In the genomic region with DNA sequence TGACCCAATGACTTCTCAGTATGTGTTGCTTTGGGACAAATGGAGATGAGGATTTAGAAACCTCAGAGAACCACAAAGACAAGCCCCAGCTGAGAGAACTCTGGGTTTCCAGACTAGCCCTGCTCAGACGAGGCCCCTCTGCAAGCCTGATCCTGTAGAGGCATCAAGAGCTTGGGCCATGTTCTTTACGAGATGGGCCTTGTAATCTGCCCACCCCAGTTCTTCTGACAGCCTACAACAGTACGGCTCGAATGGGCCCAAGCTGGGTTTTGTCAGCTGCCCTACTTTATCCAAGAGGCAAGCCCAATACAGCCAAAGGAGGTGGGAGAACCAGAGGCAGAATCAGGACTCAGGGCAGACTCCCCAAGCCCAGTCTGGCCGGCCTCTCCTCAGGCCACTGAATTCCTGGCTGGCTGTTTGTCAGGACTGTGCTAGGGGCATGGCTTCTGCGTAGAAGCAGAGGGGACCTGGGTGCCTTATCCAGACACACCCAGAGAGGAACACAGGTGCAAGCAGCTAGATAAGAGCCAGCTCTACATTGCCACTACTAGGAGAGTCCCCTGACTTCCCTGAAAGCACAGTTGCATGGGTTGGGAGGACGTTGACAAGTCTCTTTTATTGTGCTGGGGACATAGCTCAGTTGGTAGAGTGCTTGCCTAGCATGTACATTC, we compare ENCODE assay signal across 11 mouse cellular contexts. TPM values are rescaled to one million over a fixed set of nuclear protein-coding genes. Genes with fewer than 3 reads are reported as not detected.
DNase-seq lines count a peak whose midpoint lies in the region; ATAC-seq and TF ChIP-seq lines count a peak whose summit lies in the region.
"Had no signal": no experiment of that assay in that cellular context is flagged by ENCODE, and none has a peak within 500 bp of the region (broad histone marks: within the 10 kb centered on the region; RNA-seq: fewer than 3 reads in every experiment).

No protein-coding gene starts in this region.

- H3K4me2 ChIP-seq in forebrain, embryonic 13.5 days = no peak overlapping the region
- no peak overlapping the region for H3K4me2 ChIP-seq in forebrain, embryonic 15.5 days (replicated peaks)
- H3K4me2 ChIP-seq: hindbrain, embryonic 15.5 days; neural tube, embryonic 12.5 days had no signal

- TF ChIP-seq EP300 in MEL (IDR thresholded peaks at IDR 0.05; ENCODE audit: low read depth in 1 of 2, low read length in 2 of 2) = peak; percentile 93 to 95

- no peak overlapping the region for H3K27ac ChIP-seq in forebrain, embryonic 13.5 days
- no peak overlapping the region for H3K27ac ChIP-seq in forebrain, embryonic 15.5 days (replicated peaks)
- peak overlapping the region; percentile 92 for H3K27ac ChIP-seq in MEL (ENCODE audit: control insufficient read depth, low read depth, low read length)
- no peak overlapping the region for H3K27ac ChIP-seq in thymus, adult 2 months (ENCODE audit: control insufficient read depth, insufficient read depth, low read length)
- H3K27ac ChIP-seq: hindbrain, embryonic 15.5 days; neural tube, embryonic 12.5 days had no signal

- no peaks in the 10 kb centered on the region for H3K27me3 ChIP-seq in forebrain, embryonic 13.5 days
- no peaks in the 10 kb centered on the region for H3K27me3 ChIP-seq in forebrain, embryonic 15.5 days
- no peaks in the 10 kb centered on the region for H3K27me3 ChIP-seq in MEL (ENCODE audit: control insufficient read depth in 1 of 2, insufficient read depth in 2 of 2, low read length in 2 of 2)
- H3K27me3 ChIP-seq in erythroblast, embryonic 14.5 days (ENCODE audit: control insufficient read depth) = no peaks in the 10 kb centered on the region
- H3K27me3 ChIP-seq in thymus, adult 2 months (ENCODE audit: control insufficient read depth, insufficient read depth, low read length) = no peaks in the 10 kb centered on the region
- H3K27me3 ChIP-seq: hindbrain, embryonic 15.5 days; megakaryocyte, embryonic 14.5 days; neural tube, embryonic 12.5 days had no signal

- TF ChIP-seq CTCF in MEL (IDR thresholded peaks at IDR 0.05 in 2 of 3, conservative IDR thresholded peaks at IDR 0.05 in 1 of 3; ENCODE audit: control insufficient read depth in 1 of 3, insufficient read depth in 1 of 3, low read depth in 2 of 3, low read length in 3 of 3, poor library complexity in 1 of 3, severe bottlenecking in 1 of 3) = no peak
- TF ChIP-seq CTCF in thymus, adult 2 months (IDR thresholded peaks at IDR 0.05; ENCODE audit: borderline replicate concordance, control insufficient read depth, extremely low read depth, insufficient read depth, low read length, poor library complexity) = no peak

- DNase-seq in MEL (ENCODE audit: low read depth, low spot score) = peak; percentile 94
- DNase-seq in ovary, postnatal 10 days (ENCODE audit: low spot score) = no peak
- DNase-seq in thymus, adult 2 months = no peak
- DNase-seq in adipocyte (ENCODE audit: low spot score) = no peak

- peaks cover 32% of the 10 kb centered on the region for H3K36me3 ChIP-seq in forebrain, embryonic 13.5 days (ENCODE audit: poor library complexity, severe bottlenecking)
- H3K36me3 ChIP-seq in forebrain, embryonic 15.5 days = peaks cover 15% of the 10 kb centered on the region
- H3K36me3 ChIP-seq in MEL (ENCODE audit: control insufficient read depth in 1 of 2, insufficient read depth in 2 of 2, low read length in 2 of 2) = peaks cover 2 to 32% of the 10 kb centered on the region in 2 experiments; a peak in 3 of 4 replicates
- peaks cover 90% of the 10 kb centered on the region for H3K36me3 ChIP-seq in erythroblast, embryonic 14.5 days (ENCODE audit: control insufficient read depth)
- peaks cover 4% of the 10 kb centered on the region; the same call in 1 of the 2 replicates for H3K36me3 ChIP-seq in thymus, adult 2 months (ENCODE audit: control insufficient read depth, insufficient read depth, low read length)

- peak overlapping the region; percentile 13; the same call in 1 of the 2 replicates for H3K9ac ChIP-seq in forebrain, embryonic 13.5 days
- H3K9ac ChIP-seq in forebrain, embryonic 15.5 days (replicated peaks) = no peak overlapping the region
- H3K9ac ChIP-seq in MEL (ENCODE audit: control insufficient read depth, low read depth, low read length, poor library complexity, severe bottlenecking) = peak overlapping the region; percentile 87
- H3K9ac ChIP-seq: hindbrain, embryonic 15.5 days; neural tube, embryonic 12.5 days had no signal

- peaks cover 16% of the 10 kb centered on the region for H3K4me1 ChIP-seq in forebrain, embryonic 13.5 days
- H3K4me1 ChIP-seq in forebrain, embryonic 15.5 days = peaks cover 16% of the 10 kb centered on the region
- H3K4me1 ChIP-seq in MEL (ENCODE audit: control insufficient read depth in 1 of 2, insufficient read depth in 2 of 2, low read length in 2 of 2) = peaks cover 17 to 34% of the 10 kb centered on the region in 2 experiments
- H3K4me1 ChIP-seq in erythroblast, embryonic 14.5 days (ENCODE audit: control insufficient read depth) = peaks cover 88% of the 10 kb centered on the region
- H3K4me1 ChIP-seq in thymus, adult 2 months (replicated peaks; ENCODE audit: control insufficient read depth, insufficient read depth, low read length) = peaks cover 12% of the 10 kb centered on the region

- 89% methylated on average over 7 of the region's 7 CpGs for WGBS in forebrain, embryonic 13.5 days
- 86% methylated on average over 7 of the region's 7 CpGs for WGBS in forebrain, embryonic 15.5 days
- WGBS in thymus, adult 2 months = 93% methylated on average over 7 of the region's 7 CpGs

- peaks cover 16% of the 10 kb centered on the region for H3K79me2 ChIP-seq in MEL (ENCODE audit: control insufficient read depth, insufficient read depth, low read length, poor library complexity)

- TF ChIP-seq POLR2A in MEL (IDR thresholded peaks at IDR 0.05; ENCODE audit: control insufficient read depth in 1 of 2, insufficient read depth in 1 of 2, low read depth in 1 of 2, low read length in 2 of 2, poor library complexity in 1 of 2) = peak in 1 of 2 experiments; percentile 56; a peak in 2 of 4 replicates
- TF ChIP-seq POLR2A in thymus, adult 2 months (IDR thresholded peaks at IDR 0.05; ENCODE audit: control insufficient read depth, extremely low read depth, insufficient read depth, low read length, poor library complexity) = no peak

- no peak overlapping the region for H3K4me3 ChIP-seq in forebrain, embryonic 13.5 days
- H3K4me3 ChIP-seq in forebrain, embryonic 15.5 days = no peak overlapping the region
- H3K4me3 ChIP-seq in MEL (ENCODE audit: control insufficient read depth in 1 of 2, insufficient read depth in 1 of 2, low read depth in 2 of 2, low read length in 2 of 2) = peak overlapping the region; percentile 15 to 39
- peak overlapping the region; percentile 82 for H3K4me3 ChIP-seq in erythroblast, embryonic 14.5 days (replicated peaks)
- no peak overlapping the region for H3K4me3 ChIP-seq in thymus, adult 2 months (ENCODE audit: control insufficient read depth, insufficient read depth, low read length)
- H3K4me3 ChIP-seq: hindbrain, embryonic 15.5 days; megakaryocyte, embryonic 14.5 days; neural tube, embryonic 12.5 days had no signal

- no peak for TF ChIP-seq RAD21 in MEL (IDR thresholded peaks at IDR 0.05; ENCODE audit: low read depth, low read length)

- ATAC-seq in forebrain, embryonic 13.5 days = no peak
- no peak for ATAC-seq in forebrain, embryonic 15.5 days (replicated peaks)
- peak; percentile 78 for ATAC-seq in megakaryocyte progenitor cell, adult 5-6 weeks (replicated peaks; ENCODE audit: poor library complexity)

- no peaks in the 10 kb centered on the region for H3K9me3 ChIP-seq in forebrain, embryonic 13.5 days (replicated peaks)
- H3K9me3 ChIP-seq in forebrain, embryonic 15.5 days = no peaks in the 10 kb centered on the region
- H3K9me3 ChIP-seq in MEL (replicated peaks; ENCODE audit: insufficient read depth, low read length) = no peaks in the 10 kb centered on the region
- H3K9me3 ChIP-seq in erythroblast, embryonic 14.5 days (ENCODE audit: control insufficient read depth, low read length) = no peaks in the 10 kb centered on the region
- H3K9me3 ChIP-seq: hindbrain, embryonic 15.5 days; megakaryocyte, embryonic 14.5 days; neural tube, embryonic 12.5 days had no signal

TF ChIP-seq in MEL, 35 proteins besides CTCF, POLR2A, EP300 and RAD21 (continues in another document):
- no peak for TF ChIP-seq GABPA (IDR thresholded peaks at IDR 0.05; ENCODE audit: low read depth, low read length)

RNA-seq across cellular contexts. Expression of gene Bola3, which starts 2.7 kb away (rescaled TPM):
- 92.7 and 103 TPM in 2 replicates for polyA plus RNA-seq in forebrain, embryonic 13.5 days (2015; fragmentation: Nextera tagmentation; extraction: Ambion mirVana)
- polyA plus RNA-seq in forebrain, embryonic 15.5 days (2015; fragmentation: Nextera tagmentation; extraction: Ambion mirVana) = 58.8 and 59.7 TPM in 2 replicates
- total RNA-seq in MEL (2012; rRNA removed) = 48.3 and 55.2 TPM in 2 replicates
- polyA plus RNA-seq in MEL (2012; ENCODE audit: insufficient read depth in 1 of 2, insufficient read length in 2 of 2, low read depth in 1 of 2, low replicate concordance in 2 of 2, missing spikeins in 1 of 2) = 100 to 1,000 TPM in 1 of 2 experiments, not detected in 1; 211 TPM
- polyA plus RNA-seq in erythroblast, embryonic 14.5 days (2012) = 25.9 and 28.1 TPM in 2 replicates
- total RNA-seq in megakaryocyte progenitor cell, adult 5-6 weeks (2015) = 81.1 and 95.2 TPM in 2 replicates
- total RNA-seq in megakaryocyte progenitor cell, adult 5-6 weeks (2017) = 62.6 and 70.8 TPM in 2 replicates
- polyA plus RNA-seq in thymus, adult 2 months (2012; rRNA removed) = 10.6 and 13.6 TPM in 2 replicates

RNA-seq across cellular contexts. Expression of gene Mob1a, which starts 25.8 kb away (rescaled TPM):
- polyA plus RNA-seq in forebrain, embryonic 13.5 days (2015; fragmentation: Nextera tagmentation; extraction: Ambion mirVana) = 35.7 and 39.3 TPM in 2 replicates
- 32.4 and 32.8 TPM in 2 replicates for polyA plus RNA-seq in forebrain, embryonic 15.5 days (2015; fragmentation: Nextera tagmentation; extraction: Ambion mirVana)
- total RNA-seq in MEL (2012; rRNA removed) = 71.2 and 74.7 TPM in 2 replicates
- polyA plus RNA-seq in MEL (2012; ENCODE audit: insufficient read depth in 1 of 2, insufficient read length in 2 of 2, low read depth in 1 of 2, low replicate concordance in 2 of 2, missing spikeins in 1 of 2) = 100 to 1,000 TPM in 1 of 2 experiments, 10 to 100 TPM in 1; 57.0 to 120 TPM
- 1.8 and 2.4 TPM in 2 replicates for polyA plus RNA-seq in erythroblast, embryonic 14.5 days (2012)
- 83.8 and 90.1 TPM in 2 replicates for total RNA-seq in megakaryocyte progenitor cell, adult 5-6 weeks (2015)
- 129 and 133 TPM in 2 replicates for total RNA-seq in megakaryocyte progenitor cell, adult 5-6 weeks (2017)
- polyA plus RNA-seq in thymus, adult 2 months (2012; rRNA removed) = 45.5 and 49.1 TPM in 2 replicates

RNA-seq across cellular contexts. Expression of gene Mthfd2, which starts 25.9 kb away (rescaled TPM):
- polyA plus RNA-seq in forebrain, embryonic 13.5 days (2015; fragmentation: Nextera tagmentation; extraction: Ambion mirVana) = 29.4 and 32.5 TPM in 2 replicates
- 25.4 and 25.6 TPM in 2 replicates for polyA plus RNA-seq in forebrain, embryonic 15.5 days (2015; fragmentation: Nextera tagmentation; extraction: Ambion mirVana)
- total RNA-seq in MEL (2012; rRNA removed) = 80.5 and 155 TPM in 2 replicates
- 100 to 1,000 TPM; 219 to 558 TPM for polyA plus RNA-seq in MEL (2012; ENCODE audit: insufficient read depth in 1 of 2, insufficient read length in 2 of 2, low read depth in 1 of 2, low replicate concordance in 2 of 2, missing spikeins in 1 of 2)
- 5.3 and 6.1 TPM in 2 replicates for polyA plus RNA-seq in erythroblast, embryonic 14.5 days (2012)
- 19.7 and 26.8 TPM in 2 replicates for total RNA-seq in megakaryocyte progenitor cell, adult 5-6 weeks (2015)
- total RNA-seq in megakaryocyte progenitor cell, adult 5-6 weeks (2017) = 23.1 and 25.0 TPM in 2 replicates
- polyA plus RNA-seq in thymus, adult 2 months (2012; rRNA removed) = 15.9 and 16.3 TPM in 2 replicates

Comparison
In these comparisons a context has a peak if more than half of its experiments do, and no peak if none do; other contexts are left out.
1. H3K4me3 ChIP-seq: peak in MEL (2 of 2) and erythroblast, embryonic 14.5 days (single experiment); none in forebrain, embryonic 13.5 days (single experiment), forebrain, embryonic 15.5 days (single experiment) and thymus, adult 2 months (single experiment).